8 mouse cellular contexts compared by ENCODE assay signal in the genomic region with DNA sequence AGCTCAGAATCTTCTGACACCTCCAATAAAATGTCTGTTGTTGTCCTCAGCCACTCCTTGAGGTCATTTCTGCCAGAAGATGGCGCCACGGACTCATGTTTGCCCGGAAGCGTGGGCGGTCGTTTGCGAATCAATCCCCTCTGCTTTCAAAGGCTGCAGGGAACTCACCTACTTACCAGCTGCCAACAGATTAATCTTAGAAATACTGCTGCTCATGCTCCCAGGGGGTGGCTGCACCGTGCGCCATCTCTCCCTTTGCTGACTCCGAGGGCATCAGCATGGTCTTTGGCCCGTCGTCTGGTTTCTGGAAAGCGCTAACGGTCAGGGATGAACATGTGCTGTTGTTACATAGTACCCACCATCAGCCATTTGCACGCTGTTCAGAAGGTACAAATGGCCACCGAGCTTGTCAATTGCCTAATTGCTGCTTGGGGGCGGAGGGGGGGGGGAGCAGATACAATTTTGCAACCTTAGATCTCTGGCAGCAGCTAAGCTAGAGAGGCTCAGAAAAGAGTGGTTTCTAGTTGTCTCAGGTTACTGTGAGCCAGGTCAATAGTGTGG. TPM values are rescaled to one million over a fixed set of nuclear protein-coding genes. Genes with fewer than 3 reads are reported as not detected.
DNase-seq lines count a peak whose midpoint lies in the region; ATAC-seq and TF ChIP-seq lines count a peak whose summit lies in the region.

No protein-coding gene starts in this region.

- peaks cover 5% of the 10 kb centered on the region for H3K4me1 ChIP-seq in G1E (ENCODE audit: insufficient read depth, low read depth, low read length)
- H3K4me1 ChIP-seq in lung, adult 2 months (ENCODE audit: control insufficient read depth, insufficient read depth, low read length), result no peaks in the 10 kb centered on the region
- H3K4me1 ChIP-seq in thymus, adult 2 months (replicated peaks; ENCODE audit: control insufficient read depth, insufficient read depth, low read length), result peaks cover 4% of the 10 kb centered on the region

- no peaks in the 10 kb centered on the region for H3K36me3 ChIP-seq in G1E (replicated peaks)
- H3K36me3 ChIP-seq in thymus, adult 2 months (ENCODE audit: control insufficient read depth, insufficient read depth, low read length), result no peaks in the 10 kb centered on the region

- H3K9me3 ChIP-seq in G1E (replicated peaks), result no peaks in the 10 kb centered on the region

- no peak for TF ChIP-seq CTCF in G1E (IDR thresholded peaks at IDR 0.05; ENCODE audit: low read depth, low read length)
- TF ChIP-seq CTCF in layer of hippocampus, adult 2 months (conservative IDR thresholded peaks at IDR 0.05), result peak; percentile 93
- peak; percentile 81 for TF ChIP-seq CTCF in lung, adult 2 months (IDR thresholded peaks at IDR 0.05; ENCODE audit: insufficient read depth, low read length)
- peak; percentile 76; the same call in 1 of the 2 replicates for TF ChIP-seq CTCF in thymus, adult 2 months (IDR thresholded peaks at IDR 0.05; ENCODE audit: borderline replicate concordance, control insufficient read depth, extremely low read depth, insufficient read depth, low read length, poor library complexity)

- H3K27me3 ChIP-seq in G1E (ENCODE audit: insufficient read depth, low read length), result peaks cover 27% of the 10 kb centered on the region
- no peaks in the 10 kb centered on the region for H3K27me3 ChIP-seq in thymus, adult 2 months (ENCODE audit: control insufficient read depth, insufficient read depth, low read length)

- no peak for DNase-seq in G1E (ENCODE audit: low spot score)
- DNase-seq in cerebellum, adult 11-12 months, result peak; percentile 45
- peak; percentile 89 for DNase-seq in forelimb bud, embryonic 11.5 days (ENCODE audit: low read depth, low spot score)
- peak; percentile 95 for DNase-seq in heart, postnatal 4 days
- DNase-seq in layer of hippocampus, adult 2 months (ENCODE audit: low spot score in 2 of 2), result peak; percentile 91 to 95
- peak; percentile 84 for DNase-seq in lung, adult 2 months
- peak; percentile 53 for DNase-seq in ovary, adult 18-20 months (ENCODE audit: low spot score)
- peak; percentile 91 for DNase-seq in thymus, adult 2 months

- 3% methylated on average over 17 of the region's 17 CpGs for WGBS in lung, adult 2 months
- 3% methylated on average over 17 of the region's 17 CpGs for WGBS in thymus, adult 2 months

- H3K27ac ChIP-seq in layer of hippocampus, adult 2 months, result peak overlapping the region; percentile 93
- H3K27ac ChIP-seq in thymus, adult 2 months (ENCODE audit: control insufficient read depth, insufficient read depth, low read length), result no peak overlapping the region

- no peak for ATAC-seq in G1E (ENCODE audit: extremely low read depth, insufficient number of reproducible peaks, low FRiP score, poor library complexity, severe bottlenecking)

- no peak for TF ChIP-seq POLR2A in lung, adult 2 months (IDR thresholded peaks at IDR 0.05; ENCODE audit: borderline replicate concordance, extremely low read depth, low read depth, low read length)
- no peak for TF ChIP-seq POLR2A in thymus, adult 2 months (IDR thresholded peaks at IDR 0.05; ENCODE audit: control insufficient read depth, extremely low read depth, insufficient read depth, low read length, poor library complexity)

- H3K4me3 ChIP-seq in G1E (ENCODE audit: low read depth, low read length), result peak overlapping the region; percentile 44; the same call in 1 of the 2 replicates
- peak overlapping the region; percentile 41 for H3K4me3 ChIP-seq in layer of hippocampus, adult 2 months
- peak overlapping the region; percentile 31 for H3K4me3 ChIP-seq in lung, adult 2 months (replicated peaks; ENCODE audit: extremely low read depth, low read depth, low read length)
- H3K4me3 ChIP-seq in thymus, adult 2 months (ENCODE audit: control insufficient read depth, insufficient read depth, low read length), result peak overlapping the region; percentile 22

RNA-seq across cellular contexts. Expression of gene Prtg, which starts 39.8 kb away (rescaled TPM):
- not detected in 2 replicates for total RNA-seq in G1E (2014; fragmentation: Nextera tagmentation)
- total RNA-seq in G1E (2017), result 0.22 and 0.23 TPM in 2 replicates
- not detected in 2 replicates for polyA plus RNA-seq in G1E (2012)
- total RNA-seq in heart, postnatal 4 days (2021), result under 1 TPM; 0.36 to 0.57 TPM
- 1 to 10 TPM; 3.2 to 3.3 TPM for total RNA-seq in layer of hippocampus, adult 2 months (2021)
- 0.04 and 0.05 TPM in 2 replicates for polyA plus RNA-seq in lung, adult 2 months (2012; rRNA removed)
- 0.06 and 0.07 TPM in 2 replicates for polyA plus RNA-seq in thymus, adult 2 months (2012; rRNA removed)
